Mouse (Mus musculus): ENCODE data around the gene Rdm1.
"Not testable (repeated sequence)": the region's sequence is repeated elsewhere in the genome, so short reads cannot be mapped to it uniquely, and the experiment has no call there.

Gene Rdm1

GRCm38 (mm10) chr11:101616948-101617767 lies 9.8 kb upstream of the Rdm1 start:
- DNase-seq = no peak

GRCm38 (mm10) chr11:101617849-101618248 lies 9.1 kb upstream of the Rdm1 start:
- peak; percentile 47 for DNase-seq

- DNase-seq = no peak
Observed at GRCm38 (mm10) chr11:101618596-101618995, 8.4 kb upstream of the Rdm1 start.

- DNase-seq = not testable (repeated sequence)
Observed at GRCm38 (mm10) chr11:101620022-101620655, 6.9 kb upstream of the Rdm1 start.

DNA sequence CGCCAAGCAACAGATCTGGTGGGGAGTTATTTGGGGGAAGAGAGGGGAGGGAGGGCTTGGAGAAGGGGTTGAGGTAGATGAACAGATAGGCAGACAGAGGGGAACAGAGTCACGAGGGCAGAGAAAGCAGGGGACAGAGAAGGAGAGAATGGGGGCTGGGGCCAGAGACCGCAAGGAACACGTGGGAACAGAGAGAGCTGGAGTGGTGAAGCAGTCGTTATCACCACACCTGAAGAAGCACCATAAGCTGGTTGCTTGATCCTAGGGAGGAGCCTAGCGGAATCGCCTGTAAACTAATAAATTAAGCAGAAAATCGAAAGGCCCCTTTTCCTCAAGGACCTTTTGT lies 373 bp upstream of the Rdm1 start:
- no peak for DNase-seq

- DNase-seq = peak; percentile 88
Observed at GRCm38 (mm10) chr11:101627857-101628559, 1.0 kb downstream of the Rdm1 start.

DNA sequence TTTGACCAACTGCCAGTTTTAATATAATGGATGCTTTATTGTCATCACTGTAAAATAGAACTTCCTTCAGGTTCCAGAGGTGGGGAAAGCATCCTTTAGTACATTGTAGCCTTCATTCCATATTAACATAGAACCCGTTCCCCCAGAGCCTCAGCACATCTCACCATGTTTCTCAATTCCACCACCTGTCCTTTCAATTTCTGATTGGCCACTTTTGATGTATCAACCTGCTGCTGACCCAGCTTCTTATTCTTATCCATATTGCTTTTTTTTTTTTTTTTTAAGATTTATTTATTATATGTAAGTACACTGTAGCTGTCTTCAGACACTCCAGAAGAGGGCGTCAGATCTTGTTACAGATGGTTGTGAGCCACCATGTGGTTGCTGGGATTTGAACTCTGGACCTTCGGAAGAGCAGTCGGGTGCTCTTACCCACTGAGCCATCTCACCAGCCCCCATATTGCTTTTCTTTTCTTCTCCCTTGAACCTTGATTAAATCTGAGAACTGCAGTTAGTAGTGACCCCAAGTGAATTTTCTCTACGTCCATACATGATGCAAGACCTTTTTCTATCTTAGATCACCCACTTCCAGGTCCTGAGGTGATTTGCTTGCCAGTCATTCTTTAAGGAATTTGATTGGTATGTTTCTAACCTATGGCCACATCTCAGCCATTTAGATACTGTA lies 1.9 kb downstream of the Rdm1 start:
- not testable (repeated sequence) for DNase-seq

- DNase-seq = no peak
Observed at GRCm38 (mm10) chr11:101635660-101636059, 8.7 kb downstream of the Rdm1 start.

GRCm38 (mm10) chr11:101639761-101640160 lies 12.8 kb downstream of the Rdm1 start:
- no peak for DNase-seq

GRCm38 (mm10) chr11:101640857-101641709 lies 14.1 kb downstream of the Rdm1 start:
- peak; percentile 70 for DNase-seq

DNA sequence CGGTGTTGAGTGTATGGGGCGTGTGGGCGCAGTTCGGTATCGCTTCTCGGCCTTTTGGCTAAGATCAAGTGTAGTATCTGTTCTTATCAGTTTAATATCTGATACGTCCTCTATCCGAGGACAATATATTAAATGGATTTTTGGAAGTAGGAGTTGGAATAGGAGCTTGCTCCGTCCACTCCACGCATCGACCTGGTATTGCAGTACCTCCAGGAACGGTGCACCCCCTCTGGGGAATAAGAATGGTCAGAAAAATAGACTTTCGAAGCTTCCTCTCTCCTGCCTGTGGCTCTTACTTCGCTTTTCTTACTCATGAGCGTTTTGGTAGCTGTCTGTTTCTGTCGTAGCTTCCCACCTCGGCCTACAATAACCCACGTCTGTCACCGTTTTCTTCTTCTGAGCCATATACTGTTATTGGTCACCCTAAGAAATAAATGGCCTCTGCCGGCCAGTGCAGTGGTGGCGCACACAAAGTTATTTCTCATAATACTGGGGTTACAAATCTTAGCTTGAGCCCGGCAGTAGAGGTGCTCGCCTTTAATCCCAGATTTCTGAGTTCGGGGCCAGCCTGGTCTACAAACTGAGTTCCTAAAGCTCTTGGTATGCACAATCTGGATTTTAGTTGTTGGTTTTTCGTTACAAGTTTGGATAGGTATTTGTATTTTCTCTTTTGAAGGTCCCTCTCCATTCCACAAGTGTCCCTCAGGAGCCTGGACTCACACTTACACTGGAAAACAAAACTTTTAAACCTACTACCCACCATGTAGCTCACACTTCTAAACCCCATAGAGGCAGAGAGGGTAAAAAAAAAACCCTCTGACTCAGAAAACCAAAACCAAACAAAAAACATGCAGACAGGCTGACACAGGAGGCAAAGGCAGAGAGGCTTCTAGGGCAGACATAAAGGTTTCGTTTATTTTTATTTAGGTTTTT lies 15.0 kb downstream of the Rdm1 start:
- peak; percentile 30 for DNase-seq

GRCm38 (mm10) chr11:101642931-101643330 lies 15.9 kb downstream of the Rdm1 start:
- DNase-seq = no peak

- DNase-seq = no peak
Observed at GRCm38 (mm10) chr11:101644591-101644990, 17.6 kb downstream of the Rdm1 start.

DNA sequence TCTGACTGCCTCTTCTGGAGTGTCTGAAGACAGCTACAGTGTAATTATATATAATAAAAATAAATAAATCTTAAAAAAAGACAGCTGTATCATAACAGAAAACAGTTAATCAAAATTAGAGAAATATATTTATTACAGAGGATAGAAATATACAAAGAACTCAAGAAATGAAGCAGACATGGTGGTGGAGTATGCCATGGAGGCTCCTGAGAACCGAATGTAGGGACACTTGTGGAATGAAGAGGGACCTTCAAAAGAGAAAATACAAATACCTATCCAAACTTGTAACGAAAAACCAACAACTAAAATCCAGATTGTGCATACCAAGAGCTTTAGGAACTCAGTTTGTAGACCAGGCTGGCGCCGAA lies 18.0 kb downstream of the Rdm1 start:
- not testable (repeated sequence) for DNase-seq

- DNase-seq = peak; percentile 64
Observed at GRCm38 (mm10) chr11:101645411-101646282, 18.7 kb downstream of the Rdm1 start.

DNA sequence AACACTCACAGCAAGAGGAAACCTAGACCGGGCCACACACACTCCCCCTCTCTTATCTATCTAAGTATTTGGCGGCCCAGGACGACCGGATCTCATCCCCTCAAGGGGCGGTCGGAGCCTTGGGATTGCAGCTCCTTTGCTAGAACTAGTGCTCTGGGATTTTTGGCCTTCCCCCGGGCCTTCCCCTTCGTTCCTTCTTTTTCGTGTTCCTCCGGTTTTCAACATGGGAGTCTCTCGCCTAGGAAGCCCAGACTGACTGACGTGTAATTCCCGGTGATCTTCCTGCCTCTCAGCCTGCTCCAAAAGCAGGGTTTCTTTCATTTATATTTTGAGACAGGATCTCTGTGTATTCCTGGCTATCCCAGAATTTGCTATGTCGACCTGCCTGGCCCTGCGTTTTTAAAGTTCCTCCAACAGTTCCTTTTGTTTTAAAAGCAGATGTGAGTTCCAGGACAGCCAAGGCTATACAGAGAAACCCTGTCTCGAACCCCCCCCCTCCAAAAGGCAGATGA lies 19.3 kb downstream of the Rdm1 start:
- not testable (repeated sequence) for DNase-seq

DNA sequence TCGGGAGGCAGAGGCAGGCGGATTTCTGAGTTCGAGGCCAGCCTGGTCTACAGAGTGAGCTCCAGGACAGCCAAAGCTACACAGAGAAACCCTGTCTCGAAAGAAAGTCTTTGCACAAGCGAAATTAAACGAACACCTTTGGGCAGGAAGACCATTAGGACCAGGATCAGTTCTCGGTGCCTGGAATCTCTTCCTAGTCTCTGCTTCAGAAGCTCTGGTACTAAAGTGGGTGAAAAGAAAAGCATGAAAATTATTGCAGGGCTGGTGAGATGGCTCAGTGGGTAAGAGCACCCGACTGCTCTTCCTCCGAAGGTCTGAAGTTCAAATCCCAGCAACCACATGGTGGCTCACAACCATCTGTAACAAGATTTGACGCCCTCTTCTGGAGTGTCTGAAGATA lies 20.1 kb downstream of the Rdm1 start:
- DNase-seq = not testable (repeated sequence)

GRCm38 (mm10) chr11:101656356-101656755 lies 29.4 kb downstream of the Rdm1 start:
- DNase-seq = no peak

DNA sequence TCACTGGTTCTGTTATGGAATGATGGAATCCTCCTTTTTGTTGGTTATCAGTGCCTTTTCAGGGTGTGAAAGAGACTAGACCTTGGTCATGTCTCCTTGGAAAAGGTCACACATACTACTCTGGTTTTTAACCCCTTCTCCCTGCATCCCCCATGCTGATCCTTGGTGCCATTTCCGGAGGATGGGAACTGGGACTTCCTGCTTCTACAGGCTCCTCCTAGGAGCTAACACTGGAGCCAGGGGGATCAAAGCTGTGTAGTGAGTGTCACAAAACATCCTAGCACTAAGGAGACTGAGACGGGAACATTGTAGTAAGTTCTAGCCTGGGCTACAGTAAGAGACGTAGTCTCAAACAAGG lies 30.5 kb downstream of the Rdm1 start:
- no peak for DNase-seq

Measured in thymus, postnatal 25 days (tissue).